Mouse (Mus musculus) gastrocnemius, postnatal 10 days (tissue): ENCODE measurements around the gene Gzma. TPM values are rescaled to one million over a fixed set of nuclear protein-coding genes. Genes with fewer than 3 reads are reported as not detected.

ENCODE experiments used
- DNase-seq: peaks from one replicate; pipeline ENCODE4 v3.0.0; 2021; ENCODE audit warnings: mixed read lengths
- long read RNA-seq, 2 experiments: library from polyadenylated mRNA; stranded (forward); transcript quantifications; one replicate each; pipeline ENCODE4 v2.0.0; 2021
- total RNA-seq, 2 experiments: library from RNA; stranded (reverse); gene quantifications; 2 replicates each; pipeline ENCODE4 v1.2.3; 2021

Gene Gzma
- not detected for total RNA-seq
- long read RNA-seq, experiment 1, result 0 reads
- long read RNA-seq, experiment 2, result 0 reads

DNA sequence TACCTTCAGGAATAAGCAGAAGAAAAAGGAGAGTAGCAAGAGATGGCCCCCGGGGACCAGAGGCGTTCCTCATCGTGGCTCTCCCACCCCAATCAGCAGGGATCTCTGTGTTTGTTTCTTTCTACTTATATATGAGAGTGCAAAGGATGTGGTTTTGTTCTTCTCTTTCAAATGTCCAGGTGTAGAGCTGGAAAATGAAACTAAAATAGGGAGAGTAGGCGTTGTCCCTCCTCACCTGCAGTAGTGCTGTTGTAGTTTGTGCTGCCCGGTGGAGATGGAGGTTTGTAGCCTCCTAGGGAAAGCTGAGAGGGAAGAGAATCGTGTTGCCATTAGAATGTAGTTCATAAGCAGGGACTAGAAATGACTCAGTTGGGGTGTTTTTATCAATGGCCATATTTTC, at the start of gene Gzma:
TSS of gene Gzma (minus strand) at position 103 of the 400 bp plus-strand sequence.
- no peak for DNase-seq

DNA sequence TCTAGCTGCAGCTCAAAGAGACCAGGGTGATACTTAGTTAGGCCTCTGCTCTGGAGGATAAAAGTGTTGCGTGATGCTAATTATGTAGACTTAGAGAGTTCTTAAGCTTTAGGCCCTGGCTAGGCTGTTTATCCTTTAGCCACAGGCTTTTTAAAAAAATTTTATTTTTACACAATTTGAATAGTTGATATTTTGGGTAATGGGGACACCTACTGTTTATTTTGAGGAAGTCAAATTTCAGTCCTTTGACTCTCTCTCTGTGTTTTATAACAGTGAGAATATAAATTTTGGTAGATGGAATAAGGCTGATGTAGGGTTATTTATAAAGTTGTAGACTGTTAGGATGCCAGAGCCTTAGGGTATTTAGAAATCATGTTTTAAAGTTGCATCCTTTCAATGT, 38.8 kb upstream of the Gzma start:
- no peak for DNase-seq

DNA sequence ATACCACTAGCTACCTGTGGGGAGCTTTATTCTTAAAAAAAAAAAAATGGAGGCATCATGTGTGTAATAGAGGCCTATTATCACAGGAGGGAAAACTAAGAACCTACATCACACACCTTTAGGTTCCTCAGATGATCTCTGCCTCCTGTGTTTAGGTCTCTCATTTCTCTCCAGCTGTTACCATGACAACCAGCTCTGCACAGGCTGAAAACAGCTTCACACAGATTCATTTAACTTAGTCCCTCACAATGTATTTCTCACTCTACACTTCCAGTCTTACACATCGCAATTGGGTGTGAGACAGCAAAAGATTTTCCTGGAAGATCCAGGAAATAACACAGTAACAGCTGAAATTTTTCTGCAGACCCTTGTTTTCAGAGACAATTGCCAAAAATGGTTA, 29.2 kb upstream of the Gzma start:
- DNase-seq, result no peak

DNA sequence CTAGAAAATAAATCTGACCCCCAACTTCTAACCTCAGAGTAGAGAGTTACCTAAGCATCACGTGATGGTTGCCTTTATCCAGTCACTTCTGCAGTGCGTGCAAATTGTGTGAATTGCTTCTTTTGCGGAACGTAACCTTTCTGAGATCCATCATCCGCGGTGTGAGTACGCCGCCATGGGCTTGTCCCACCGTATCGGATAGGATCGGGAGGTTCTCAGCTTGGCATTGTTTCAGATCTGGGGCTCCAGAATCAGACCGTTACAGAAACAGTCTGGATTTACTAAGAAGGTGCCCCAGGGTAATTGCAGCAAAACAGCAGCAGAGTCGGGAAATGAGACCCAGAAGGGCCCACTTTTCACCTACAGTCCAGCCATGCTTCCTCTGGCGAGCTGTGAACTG, 20.5 kb upstream of the Gzma start:
- DNase-seq, result no peak

DNA sequence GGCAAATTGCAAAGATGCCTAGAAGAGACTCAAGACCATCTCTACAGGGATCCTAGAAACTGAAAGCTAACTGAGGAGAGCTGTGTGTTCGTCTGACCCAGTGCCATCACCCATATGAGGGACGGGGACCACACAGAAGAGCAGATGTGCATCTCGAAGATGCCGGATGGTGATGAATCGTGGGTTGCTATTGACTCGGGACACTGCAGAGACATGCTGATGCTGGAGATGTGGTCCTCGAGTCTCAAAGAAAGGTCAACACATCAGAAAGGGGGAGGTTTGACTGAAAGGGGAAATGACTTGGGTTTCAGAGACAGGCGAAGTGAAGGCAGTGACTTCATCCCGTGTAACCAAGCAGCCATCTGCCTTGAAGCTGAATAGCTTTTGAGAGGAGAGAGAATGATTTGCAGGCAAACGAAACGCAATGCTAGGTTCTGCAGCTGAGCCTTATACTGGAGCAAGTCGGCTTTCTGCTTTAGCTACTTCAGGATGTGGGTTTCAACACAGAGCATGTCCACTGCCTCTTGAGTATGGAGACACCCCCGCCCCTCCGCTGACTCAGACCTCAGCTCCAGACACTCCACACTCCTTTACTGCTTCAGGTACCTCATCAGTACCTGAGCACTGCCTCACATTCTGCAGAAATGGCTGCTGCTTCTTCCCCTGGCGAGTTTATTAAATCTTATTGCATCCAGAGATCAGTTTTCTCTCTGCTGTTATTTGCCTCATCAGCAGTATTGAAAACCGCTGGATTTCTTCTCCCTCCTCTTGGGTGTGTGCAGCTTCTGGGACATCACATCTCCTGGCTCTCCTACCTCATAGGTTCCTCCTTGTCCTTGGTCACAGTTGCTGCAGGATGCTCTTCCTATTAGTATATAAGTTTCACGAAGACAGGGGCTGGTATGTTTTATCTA, 19.8 kb upstream of the Gzma start:
- no peak for DNase-seq

DNA sequence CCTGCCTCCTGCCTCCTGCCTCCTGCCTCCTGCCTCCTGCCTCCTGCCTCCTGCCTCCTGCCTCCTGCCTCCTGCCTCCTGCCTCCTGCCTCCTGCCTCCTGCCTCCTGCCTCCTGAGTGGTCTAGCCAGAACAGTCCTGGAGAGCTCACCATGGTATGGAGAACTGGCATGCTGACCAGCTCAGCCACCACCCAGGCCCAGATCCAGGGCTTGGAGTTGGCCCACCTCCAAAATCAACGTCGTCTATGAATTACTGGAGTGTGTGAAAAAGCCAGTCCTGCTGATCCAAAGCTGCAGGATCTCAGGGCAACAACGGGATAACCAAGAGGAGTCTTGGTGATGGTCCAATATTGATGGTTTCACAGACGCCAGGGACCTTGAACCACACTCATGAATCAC, 18.2 kb upstream of the Gzma start:
- no peak for DNase-seq

DNA sequence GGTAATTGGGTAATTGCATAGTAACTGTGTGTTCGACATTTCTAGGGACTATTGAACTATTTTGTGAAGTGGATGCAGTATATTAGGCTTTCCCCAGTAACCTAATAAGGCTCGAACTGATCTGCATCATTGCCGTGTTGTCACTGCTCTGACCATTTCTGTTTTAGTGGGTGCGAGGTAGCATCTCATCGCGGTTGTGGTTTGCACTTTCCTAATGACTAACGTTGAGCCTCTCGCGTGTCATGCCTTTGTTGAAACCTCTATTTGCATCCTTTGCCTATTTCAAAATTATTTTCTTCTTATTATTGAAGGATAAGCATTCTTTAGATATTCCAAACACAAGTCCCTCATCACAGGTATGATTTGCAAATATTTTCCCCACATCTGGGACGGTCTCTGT, 4.0 kb upstream of the Gzma start:
- no peak for DNase-seq

DNA sequence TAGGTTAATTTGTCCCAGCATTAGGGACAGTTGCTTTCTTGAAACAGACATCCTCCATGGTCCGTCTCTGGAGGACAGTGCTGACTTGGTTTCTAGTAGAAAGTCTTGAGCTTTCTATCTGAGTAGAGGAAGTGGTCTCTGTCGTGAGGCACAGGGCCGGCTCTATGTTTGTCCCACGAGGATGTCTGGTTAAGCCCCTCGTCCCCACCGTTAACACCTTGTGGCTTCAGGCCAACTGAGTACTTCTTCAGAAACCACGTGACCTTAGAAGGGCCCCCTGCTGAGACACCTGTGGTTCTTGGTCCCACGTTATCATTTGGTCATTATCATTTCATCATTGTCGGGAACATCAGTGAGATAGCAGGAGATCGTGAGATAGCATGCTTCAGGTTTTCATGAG, 1.0 kb upstream of the Gzma start:
- no peak for DNase-seq

DNA sequence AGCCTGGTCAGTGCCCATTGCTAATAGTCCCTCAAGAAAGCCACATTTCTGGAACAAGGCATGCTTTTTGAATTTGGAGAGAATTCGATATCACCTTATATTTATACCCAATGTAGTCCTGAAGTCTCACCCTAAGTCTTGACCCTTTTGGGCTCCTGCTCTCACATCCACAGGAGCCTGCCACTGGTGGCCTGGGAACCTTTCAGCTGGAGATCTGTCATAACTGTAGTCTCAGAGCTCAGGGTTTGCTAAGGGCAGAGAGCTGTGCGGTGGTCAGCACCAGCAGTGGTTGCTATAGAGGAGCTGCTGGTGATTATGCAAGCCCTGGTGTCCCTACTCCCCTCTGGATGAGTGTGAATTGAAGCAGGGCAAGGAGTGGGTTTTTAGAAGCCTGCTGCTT, 2.4 kb downstream of the Gzma start:
- no peak for DNase-seq

DNA sequence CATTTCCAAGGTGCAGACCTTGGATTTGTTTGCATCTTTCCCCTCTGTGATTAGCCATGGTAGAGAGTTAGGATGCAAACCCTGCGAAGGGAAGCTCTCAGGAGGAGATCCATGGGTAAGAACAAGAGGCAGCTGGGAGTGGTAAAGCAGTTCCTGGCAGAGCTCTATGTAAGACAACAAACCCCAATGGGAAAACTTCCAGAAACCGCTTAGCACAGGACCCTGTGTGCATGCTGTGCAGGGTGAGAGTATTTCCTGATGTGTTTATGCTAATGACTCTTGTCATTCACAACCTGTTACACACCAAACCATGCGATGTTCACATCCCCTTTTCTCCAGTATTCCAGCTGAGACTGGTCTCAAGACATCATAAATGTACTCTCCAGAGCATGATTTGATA, 3.8 kb downstream of the Gzma start:
- DNase-seq, result no peak

DNA sequence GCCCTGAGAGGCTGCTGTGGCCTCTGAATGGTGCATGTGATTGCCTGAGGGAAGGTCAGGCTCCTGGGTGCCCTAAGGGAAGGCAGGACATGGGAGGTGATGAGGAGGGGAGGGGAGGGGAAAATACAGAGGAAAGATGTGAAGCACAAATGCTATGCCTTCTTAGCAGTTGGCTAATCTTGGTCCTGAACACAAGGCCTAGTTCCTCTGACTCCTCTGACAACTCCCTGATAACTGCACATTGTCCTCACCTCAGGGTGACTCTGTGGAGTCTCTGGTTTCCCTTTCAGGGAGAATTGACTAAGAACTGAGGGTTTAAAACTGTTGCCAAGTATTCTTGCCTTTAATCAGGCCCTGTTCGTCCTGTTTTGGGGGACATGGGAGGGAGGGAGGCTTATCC, 6.2 kb downstream of the Gzma start:
- DNase-seq, result no peak

DNA sequence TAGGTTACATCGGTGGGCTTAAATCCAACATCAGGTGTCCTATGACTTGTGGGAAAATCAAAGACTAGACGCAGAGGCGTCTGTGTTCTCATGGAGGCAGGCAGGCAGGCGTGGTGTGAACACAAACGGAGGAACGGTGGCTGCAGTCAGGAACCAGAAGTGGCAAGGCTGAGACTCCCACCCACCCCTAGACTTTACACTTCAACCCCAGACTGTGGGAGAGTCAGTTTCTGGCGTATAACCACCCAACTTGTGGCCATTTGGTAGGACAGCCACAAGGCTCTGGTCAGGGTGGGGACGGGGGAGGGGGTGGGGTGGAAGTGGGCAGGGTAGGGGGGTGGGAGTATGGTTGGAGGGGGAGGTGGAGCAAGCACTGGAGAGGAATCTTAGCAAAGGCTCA, 10.3 kb downstream of the Gzma start:
- no peak for DNase-seq

DNA sequence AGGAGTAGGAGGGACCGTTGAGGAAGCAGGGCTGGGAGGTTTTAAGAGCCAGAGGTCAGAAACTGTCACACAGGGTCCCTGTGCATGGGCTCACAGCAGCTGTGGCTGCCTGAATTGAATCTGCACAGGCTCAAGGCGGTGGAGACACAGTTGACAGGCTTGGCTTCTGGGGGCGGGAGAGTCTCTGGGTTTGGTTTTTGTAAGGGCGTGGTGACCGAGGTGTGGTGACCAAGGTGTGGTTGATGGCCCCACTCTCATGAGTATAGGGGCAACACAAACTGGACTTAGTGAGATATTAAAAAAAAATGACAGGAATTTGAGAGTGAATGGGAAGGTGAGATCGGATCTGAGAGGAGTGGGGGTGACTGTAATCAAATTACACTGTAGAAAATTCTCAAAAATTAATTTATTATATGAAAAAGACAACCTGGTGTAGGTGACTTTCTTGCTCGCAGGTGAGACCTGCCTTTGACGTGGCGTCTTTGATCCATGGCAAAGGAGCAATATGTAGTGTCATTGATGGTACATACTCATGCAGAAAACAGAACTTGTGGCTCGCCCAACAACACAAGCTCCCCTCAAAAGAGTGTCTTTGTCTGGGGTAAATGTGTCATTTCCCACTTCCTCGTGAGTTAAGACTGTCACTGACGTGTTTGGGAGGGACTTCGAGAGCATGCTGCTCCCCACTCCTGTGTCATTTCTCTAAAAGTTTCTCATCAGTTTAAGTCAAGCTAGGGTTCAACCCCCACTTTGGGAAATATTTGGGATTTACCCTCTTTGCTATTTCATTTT, 13.4 kb downstream of the Gzma start:
- DNase-seq, result no peak

DNA sequence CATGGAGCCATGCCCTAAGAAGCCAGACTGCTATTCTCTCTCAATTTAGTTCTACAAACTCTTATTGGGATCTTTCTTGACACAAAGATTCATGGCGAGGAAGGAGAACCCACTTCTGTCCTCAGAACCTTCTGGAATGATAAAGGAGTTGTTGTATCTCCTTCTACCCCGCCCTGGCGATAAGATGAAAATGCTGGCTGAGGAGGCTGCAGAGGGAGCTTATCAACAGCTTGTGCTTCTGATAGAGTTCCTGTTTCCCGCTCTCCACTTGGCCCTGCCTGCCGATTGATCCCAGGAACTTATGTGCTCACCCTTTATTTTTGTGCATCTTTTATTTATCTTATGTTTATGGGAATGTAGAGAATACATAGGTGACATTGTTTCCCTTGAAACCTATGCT, 16.0 kb downstream of the Gzma start:
- no peak for DNase-seq

DNA sequence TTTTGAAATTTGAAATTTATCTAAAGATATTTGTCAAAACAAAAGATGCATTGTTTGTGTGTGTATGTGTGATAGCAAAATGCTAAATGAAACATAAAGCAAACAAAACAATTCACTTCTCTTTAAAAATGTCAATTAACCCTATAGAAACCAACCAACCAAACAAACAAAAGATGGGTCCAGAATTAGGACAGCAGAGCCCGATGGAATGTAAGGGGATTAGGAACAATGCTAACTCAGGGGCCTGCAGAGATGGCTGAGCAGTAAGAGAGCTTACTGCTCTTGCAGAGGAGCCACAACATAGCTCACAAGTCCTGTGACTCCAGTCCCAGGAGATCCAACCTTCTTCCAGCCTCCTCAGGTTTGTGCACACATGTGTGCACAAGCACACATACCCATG, 18.7 kb downstream of the Gzma start:
- no peak for DNase-seq

DNA sequence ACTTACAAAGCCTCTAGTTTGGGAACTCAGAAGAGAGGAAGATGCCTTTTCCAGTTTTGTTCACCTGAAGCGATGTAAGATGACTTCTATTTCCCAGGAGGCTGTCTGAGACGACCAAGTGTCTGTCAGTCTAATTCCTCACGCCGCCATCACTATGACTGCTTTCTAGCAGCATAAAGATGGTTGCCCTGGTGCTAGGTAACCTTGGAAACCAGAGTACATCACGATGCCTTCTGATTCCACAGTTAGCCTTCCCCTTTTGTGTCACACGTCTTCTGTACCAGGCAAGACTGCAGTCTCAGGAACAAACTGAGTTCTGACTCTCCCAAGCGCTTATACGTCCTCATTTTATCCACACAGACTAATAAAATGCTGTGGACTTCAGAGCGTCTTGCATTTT, 21.8 kb downstream of the Gzma start:
- no peak for DNase-seq

DNA sequence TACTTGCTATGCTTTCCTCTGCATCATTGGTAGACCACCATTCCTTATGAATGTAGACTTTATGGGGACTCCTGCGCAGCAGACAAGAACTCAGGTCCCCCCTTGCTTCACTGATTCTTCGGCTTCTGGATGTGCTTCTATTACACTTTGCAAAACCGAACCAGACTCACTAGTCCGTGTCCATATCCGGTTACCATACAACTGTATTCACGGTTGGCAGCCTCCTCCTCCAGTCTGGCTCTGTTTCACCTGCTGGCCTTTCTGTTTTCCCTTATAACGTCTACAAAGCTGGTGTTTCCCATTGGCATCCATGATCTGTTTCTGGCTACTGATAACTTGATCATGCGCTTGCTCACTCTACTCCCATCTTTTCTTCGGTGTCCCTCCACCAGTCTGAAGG, 36.2 kb downstream of the Gzma start:
- no peak for DNase-seq

DNA sequence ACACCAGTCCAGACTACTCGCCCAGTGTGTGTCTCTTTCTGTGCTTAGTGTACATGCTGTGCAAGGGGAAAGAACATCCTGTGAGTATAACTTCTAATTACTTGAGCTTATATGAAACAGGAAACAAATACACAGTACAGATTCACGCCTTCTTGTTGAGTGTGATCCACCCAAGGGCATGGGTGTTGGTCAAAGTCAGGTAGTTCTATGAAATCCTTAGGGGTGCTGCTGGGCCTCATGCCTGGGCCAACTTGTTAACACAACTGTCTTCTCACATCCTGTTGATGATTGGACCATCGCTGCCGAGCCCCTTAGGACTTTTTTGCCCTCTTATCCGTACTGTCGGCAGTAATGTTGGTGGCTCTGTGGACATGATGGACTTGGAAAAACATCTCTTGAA, 39.0 kb downstream of the Gzma start:
- DNase-seq, result no peak

DNA sequence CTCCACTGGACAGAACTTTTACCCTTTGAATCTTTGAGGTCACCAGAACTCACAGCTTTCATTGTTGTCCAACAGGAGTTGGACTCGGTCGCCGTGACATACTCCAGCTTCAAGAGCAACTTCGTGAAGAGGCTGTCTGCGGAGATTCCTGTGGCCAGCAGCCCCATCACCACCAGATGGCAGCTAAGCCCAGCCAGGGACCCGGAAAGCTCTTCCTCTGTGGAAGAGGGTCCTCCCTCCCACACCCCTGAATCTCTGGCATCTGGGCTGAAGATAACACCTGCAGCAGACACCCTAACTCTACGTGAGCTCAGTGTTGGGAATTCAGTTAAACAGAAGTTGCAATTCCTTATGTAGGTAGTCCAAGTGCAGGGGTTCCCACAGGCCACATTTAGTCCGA, 45.0 kb downstream of the Gzma start:
- no peak for DNase-seq

DNA sequence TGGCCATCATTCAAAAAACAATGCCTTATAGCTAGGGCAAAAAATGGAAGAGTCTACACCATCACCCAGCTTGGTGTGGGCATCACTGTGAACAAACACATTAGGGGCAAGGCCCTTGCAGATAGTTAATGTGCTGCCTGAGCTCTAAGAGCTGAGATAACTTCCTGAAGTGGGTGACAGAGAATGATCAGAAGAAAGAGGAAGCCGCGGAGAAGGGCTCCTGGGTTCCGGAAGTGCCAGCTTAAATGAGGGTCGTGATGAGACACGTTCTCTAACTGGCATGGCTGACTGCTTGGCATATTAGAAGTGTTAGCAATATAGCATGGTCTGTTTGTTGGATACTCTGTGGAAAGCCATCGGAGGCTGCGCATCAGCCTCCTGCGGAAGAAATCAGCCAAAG, 46.6 kb downstream of the Gzma start:
- no peak for DNase-seq

DNA sequence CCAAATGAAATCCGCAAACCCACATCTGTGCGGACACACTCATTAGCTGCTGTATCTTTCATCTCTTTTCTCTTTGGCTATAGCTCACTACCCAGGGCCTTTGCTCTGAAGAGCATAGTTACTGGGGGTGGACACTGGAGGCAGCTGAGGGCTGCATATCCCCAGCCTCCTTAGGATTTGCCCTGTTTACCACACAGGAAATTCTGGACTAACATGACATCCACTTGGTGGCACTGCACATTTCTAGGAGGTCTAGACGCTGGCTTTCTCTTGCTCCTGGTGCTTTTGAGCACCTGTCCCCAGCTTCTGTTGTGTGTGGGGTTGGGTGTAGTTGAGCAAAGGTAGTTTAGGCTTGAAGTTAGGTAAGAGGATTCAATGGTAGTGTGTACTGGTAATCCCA, 53.1 kb downstream of the Gzma start:
- no peak for DNase-seq

DNA sequence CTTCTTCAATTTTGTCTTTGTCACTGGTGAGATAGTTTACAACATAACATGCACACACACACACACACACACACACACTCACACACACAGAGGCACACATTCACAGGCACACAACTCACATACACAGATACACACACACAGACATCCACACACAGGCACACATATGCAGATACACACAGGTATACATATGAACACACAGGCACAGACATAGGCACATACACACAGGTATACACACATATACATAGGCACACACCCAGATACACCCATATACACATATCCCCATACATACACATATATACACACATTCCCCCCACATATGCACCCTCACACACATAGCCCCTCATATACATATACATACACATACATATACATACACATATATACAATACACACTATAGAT, 53.8 kb downstream of the Gzma start:
- no peak for DNase-seq

DNA sequence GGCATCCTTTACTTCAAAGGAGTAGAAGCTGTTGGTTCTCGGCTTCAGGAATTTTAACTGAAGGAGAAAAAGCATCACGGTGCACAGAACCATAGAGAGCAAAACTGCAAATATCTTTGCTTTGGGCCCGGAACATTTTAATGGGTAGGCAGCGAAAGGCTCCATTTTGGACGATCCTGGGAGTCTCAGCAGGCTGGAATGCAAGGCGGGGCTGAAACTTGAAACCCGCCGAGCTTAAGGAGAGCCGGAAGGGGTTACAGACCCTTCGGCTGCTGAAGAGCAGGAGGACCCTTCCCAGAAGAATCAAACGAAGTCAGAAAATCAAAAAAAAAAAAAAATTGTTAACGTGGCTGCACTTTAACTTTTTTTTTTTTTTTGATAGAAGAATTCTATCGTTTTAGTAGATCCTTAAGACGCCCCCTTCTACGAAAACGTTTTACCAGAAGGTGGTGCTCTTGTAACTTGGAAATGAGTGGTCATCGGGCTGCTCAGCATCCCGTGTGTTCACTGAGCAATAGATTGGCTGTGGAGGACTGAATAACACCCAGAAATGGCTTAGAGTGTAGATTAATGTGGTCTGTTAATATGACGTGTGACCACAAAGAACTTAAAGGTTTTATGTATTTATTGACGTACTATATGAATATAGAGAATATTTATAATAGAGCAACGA, 54.4 kb downstream of the Gzma start, which contains the start of gene Gpx8:
TSS of gene Gpx8 (minus strand) at position 200 of the 673 bp plus-strand sequence.
- DNase-seq, result peak; percentile 50
